Mouse (Mus musculus) activated CD4-positive, CD25-positive, alpha-beta regulatory T cell, adult 9 weeks (primary cell): Measurements from ENCODE around the gene Spag4. TPM values are rescaled to one million over a fixed set of nuclear protein-coding genes. Genes with fewer than 3 reads are reported as not detected.

Experiments used
- polyA plus RNA-seq: library from polyadenylated mRNA; unstranded; fragments of 100-300 nt; shearing (Covaris generic); gene quantifications from one replicate; pipeline ENCODE4 v1.2.1, GENCODE M21; 2017

The Spag4 gene
- 0.37 TPM for polyA plus RNA-seq

GRCm38 (mm10) chr2:156065099-156066041, at the start of gene Spag4:
TSS of gene Spag4 (plus strand) at chr2:156065175.

GRCm38 (mm10) chr2:156052816-156053215, 12.2 kb upstream of the Spag4 start, which contains the start of gene Fer1l4:
TSS of gene Fer1l4 (minus strand) at chr2:156052947.

GRCm38 (mm10) chr2:156111358-156112079, 46.5 kb downstream of the Spag4 start, which contains the start of the genes Cpne1 and Rbm12:
TSS of gene Cpne1 (minus strand) at chr2:156111965.
TSS of gene Rbm12 (minus strand) at chr2:156111978.

Other genes with a start within 250 kb of the Spag4 start
- 46.4 TPM for gene BC029722, start 245.7 kb upstream of the Spag4 start, polyA plus RNA-seq
- 210 TPM for gene Eif6, start 238.2 kb upstream of the Spag4 start, polyA plus RNA-seq
- not detected for gene Fam83c, start 230.3 kb upstream of the Spag4 start, polyA plus RNA-seq
- 56.2 TPM for gene Uqcc1, start 134.9 kb upstream of the Spag4 start, polyA plus RNA-seq
- not detected for gene Gm15557, start 124.4 kb upstream of the Spag4 start, polyA plus RNA-seq
- gene Gdf5, start 119.8 kb upstream of the Spag4 start, polyA plus RNA-seq: not detected
- 71.5 TPM for gene Cep250, start 108.7 kb upstream of the Spag4 start, polyA plus RNA-seq
- gene 6430550D23Rik, start 57.2 kb upstream of the Spag4 start, polyA plus RNA-seq: 1.1 TPM
- gene Ergic3, start 57.1 kb upstream of the Spag4 start, polyA plus RNA-seq: 166 TPM
- not detected for gene Fer1l4, start 12.2 kb upstream of the Spag4 start, polyA plus RNA-seq
- gene Cpne1, start 46.8 kb downstream of the Spag4 start, polyA plus RNA-seq: 90.1 TPM
- 57.0 TPM for gene Rbm12, start 46.8 kb downstream of the Spag4 start, polyA plus RNA-seq
- gene Gm28036, start 61.9 kb downstream of the Spag4 start, polyA plus RNA-seq: 28.8 TPM
- 200 TPM for gene Romo1, start 78.9 kb downstream of the Spag4 start, polyA plus RNA-seq
- gene Nfs1, start 79.0 kb downstream of the Spag4 start, polyA plus RNA-seq: 65.0 TPM
- 1,028 TPM for gene Rbm39, start 115.1 kb downstream of the Spag4 start, polyA plus RNA-seq
- 62.1 TPM for gene Phf20, start 131.3 kb downstream of the Spag4 start, polyA plus RNA-seq
- gene Cnbd2, start 247.1 kb downstream of the Spag4 start, polyA plus RNA-seq: 5.1 TPM
- gene Scand1, start 247.5 kb downstream of the Spag4 start, polyA plus RNA-seq: 13.4 TPM